Mouse (Mus musculus) spleen, postnatal 10 days (tissue): ENCODE results near the gene Acaa1b.

Source experiments
- DNase-seq, 2 experiments: peaks; one replicate each; pipeline ENCODE4 v3.0.0; 2021 to 2022; ENCODE audit warnings: low spot score in 2 of 2

Gene Acaa1b

DNA sequence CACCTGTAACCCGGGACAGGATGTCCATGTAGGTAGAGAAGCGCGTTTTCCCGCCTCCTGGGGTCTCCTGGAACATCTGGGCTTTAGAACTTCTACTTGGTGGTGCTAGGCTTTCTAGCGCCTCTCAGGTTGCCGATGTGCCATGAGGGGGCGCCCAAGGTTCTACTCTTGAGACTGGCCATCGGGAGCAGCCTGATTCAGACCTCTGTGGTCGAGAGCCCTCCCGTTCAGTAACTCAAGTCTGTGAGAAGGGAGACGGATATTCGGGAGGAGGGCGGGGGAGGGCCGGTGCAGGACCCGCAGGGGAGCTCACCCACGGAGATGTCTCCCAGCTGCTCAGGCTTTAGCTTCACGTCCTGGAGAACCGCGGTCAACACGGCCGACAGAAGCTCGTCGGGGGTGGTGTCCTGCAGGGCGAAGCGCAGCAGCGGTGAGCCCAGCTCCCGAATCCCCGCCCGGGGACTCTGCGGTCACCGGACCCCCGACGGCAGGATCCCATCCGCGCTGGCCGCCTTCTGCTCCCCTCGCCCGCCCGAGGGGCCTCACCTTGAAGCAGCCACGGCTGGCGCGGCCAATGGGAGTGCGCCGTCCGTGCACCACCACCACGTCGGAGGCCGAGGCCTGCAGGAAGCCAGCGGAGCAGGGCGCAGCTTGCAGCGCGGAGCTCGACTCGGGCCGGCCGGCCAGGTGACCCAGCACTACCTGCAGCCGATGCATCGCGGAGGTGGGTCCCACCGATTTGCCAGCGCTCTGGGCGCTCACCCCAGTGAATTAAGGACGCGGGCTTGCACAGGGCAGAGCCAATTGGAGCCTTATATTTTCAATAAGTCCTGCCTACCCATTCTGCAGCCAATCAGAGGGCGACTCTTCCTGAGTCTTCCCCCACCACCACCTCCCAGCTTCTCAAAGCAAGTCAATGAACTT is at the start of gene Acaa1b:
Gene Acaa1b, minus strand, starts transcription at position 816 of the 924 bp plus-strand sequence.
- DNase-seq = peak; percentile 28 to 73

DNA sequence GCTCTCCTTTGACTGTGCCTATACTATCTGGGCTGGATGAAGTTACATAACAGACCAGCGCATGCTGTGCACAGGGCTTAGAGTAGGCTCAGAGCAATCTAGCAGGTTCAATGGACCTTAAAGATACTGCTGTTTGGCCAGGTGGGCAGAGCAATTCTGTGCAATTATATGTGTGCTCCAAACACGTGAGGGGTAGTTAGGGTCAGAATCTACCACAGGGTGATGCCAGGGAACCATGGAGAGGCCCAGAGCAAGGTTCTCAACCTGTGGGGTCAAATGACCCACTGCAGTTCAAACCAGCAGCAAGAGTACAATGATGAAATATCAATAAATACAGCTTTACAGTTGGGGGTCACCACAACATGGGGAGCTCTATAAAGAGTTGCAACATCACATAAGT is 49.8 kb upstream of the Acaa1b start:
- DNase-seq = no peak

DNA sequence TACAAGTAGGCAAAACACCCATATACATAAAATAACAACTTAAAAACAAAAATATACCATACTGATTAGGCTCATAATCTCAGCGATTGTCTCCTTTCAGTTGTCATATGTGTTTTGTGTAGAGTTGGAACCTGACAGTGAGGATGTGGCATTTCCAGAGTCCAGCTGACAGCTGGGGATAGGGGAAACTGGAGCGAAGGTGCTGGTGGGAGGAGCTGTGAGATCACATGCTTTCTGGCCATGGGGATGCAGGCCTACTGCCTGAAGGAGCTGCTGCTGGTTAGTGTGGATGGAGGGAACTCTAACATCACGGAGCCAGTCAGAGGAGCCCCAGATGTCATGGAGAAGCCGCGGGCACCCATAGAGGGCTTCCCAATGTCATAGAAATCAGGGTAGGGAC is 48.9 kb upstream of the Acaa1b start:
- DNase-seq = no peak

DNA sequence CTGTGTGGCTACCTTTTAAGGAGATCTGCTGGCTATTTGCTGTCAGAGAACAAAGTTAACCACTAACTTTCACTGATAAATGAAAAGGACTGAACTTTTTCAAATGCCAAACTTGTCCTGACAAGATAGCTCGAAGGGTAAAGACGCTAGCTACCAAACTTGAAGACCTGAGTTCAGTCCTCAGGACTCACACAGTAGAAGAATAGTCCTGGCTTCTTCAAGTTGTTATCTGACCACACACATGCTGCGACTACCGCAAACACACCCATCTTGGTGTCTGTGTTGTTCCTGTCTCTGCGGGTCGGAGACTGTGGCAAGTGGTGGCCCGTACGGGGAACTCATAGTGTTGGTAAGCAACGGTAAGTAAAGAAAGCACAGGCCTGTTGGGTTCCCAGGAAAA is 46.7 kb upstream of the Acaa1b start:
- DNase-seq = no peak

DNA sequence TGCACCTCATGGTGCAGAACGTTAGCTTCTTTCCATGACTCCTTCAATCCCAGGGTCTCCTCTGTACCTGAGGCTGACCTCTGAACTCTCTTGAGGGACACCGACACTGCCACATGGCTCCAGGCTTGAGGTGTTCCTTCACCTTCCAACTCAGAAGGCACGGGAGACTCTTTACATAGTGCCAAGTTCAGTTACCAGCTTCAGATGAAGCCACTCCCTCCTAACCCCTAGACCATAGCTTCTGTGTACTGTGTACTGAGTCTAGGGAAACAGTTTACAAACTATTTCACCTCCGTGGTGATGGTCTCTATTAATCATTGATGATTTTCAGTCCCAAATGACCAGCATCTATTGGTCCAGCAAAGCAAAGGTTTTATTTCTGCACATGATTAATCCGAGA is 44.8 kb upstream of the Acaa1b start:
- no peak for DNase-seq

DNA sequence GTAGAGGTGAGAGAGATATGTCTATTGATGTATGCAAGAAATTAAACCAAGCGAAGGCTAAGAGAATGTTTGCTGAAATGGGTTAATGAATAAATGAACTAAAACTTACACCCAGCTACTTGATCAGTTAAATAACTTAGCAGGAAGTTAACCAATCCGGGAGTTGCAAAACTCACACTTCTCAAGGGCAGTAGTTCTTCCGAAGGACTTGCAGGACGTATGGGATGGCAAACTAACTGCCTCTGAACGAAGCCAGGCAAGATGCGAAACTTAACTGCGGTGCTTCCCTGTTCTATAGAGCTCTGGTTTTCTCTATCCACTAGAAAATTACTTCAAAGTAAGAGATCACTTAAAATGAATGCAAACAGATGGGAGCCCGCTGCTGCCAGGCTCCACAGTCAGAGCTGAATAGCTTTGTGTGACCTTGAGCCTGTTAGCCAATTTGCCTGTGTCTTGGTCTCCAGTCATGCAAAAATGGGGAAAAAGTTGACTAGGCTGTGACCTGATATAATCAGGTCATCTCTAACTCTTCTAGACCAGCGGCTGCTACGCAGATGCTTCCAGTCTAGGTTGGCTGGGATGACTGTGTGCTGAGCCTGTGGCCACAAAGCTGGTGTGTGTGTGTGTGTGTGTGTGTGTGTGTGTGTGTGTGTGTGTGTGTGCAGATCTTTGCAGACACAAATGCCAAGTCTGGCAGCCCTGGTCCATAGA is 42.4 kb upstream of the Acaa1b start:
- no peak for DNase-seq

DNA sequence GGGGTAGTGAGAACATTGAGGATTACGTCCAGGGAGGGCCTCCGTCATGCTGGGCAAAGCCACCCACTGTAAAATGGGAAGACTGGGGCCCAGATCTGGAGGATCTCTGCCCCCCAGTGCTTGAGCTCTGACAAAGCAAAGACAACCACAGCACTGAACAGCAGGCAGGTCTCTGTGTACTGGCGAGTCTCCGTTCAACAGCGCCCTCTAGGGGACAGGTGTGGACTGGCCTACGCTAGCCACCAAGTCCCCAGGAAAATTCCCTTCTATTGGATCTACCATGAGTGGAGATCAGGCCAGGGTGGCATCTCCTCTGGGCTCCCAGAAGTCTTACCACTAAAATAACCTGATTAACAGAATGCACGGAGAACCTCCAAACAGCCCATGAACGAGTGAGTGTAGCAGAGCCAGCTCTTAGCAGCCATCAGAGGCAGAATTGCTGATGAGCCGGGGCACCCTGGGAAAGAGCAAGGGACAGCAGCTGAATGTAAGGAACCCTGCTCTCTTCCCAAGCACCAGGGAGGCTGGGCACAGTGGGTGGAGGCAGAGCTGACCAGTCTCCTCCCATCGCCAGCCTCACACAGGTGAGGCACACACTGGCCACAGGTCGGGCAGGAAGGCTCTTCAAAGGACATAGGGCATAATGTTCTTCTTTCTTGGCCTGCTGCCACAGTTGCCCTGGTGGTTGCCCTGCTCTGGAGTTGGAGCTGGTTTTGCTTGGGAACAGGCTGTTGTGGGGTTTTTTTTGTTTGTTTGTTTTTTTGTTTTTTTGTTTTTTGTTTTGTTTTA is 35.5 kb upstream of the Acaa1b start:
- DNase-seq = peak; percentile 8 to 41

DNA sequence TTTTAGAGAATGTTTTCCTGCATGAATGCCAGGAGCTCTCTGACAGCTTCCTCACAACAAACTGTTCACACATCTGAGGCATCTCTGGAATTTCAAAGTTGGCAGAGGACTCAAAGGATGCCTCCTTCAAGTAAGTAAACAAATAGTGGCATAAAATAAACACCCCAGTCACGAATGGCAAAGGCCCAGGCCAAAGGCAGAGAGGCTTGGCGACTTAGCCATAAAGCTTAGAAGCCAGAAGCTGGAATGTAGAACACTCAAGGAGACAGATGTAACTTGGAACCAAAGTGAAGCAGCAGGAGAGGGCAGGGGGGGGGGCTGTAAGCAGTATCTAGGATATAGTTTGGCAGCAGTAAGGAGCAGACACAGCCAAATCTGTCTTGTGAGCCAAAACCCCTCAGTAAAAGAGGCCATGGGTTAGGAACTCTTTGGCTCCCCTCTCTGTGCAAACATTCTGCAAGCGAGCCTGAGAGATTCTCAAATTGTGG is 24.4 kb upstream of the Acaa1b start:
- no peak for DNase-seq

DNA sequence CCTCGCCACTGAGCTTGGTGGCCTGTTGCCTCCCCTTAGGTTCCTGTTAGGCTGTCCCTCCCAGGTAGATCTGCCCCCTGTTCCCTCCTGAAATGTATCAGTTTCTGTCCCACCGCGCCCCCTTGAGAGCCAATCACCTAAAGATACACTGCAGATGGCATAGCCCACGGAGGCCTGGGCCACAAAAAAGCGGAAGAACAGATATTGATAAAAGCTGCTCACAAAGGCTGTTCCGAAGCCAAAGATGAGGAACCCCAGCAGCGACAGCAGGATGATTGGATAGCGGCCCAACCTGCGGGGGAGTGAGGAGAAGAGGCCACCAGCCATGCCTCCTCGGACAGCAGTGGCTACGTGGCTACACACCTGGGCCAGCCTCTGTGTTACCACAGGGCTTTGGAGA is 22.4 kb upstream of the Acaa1b start:
- no peak for DNase-seq

DNA sequence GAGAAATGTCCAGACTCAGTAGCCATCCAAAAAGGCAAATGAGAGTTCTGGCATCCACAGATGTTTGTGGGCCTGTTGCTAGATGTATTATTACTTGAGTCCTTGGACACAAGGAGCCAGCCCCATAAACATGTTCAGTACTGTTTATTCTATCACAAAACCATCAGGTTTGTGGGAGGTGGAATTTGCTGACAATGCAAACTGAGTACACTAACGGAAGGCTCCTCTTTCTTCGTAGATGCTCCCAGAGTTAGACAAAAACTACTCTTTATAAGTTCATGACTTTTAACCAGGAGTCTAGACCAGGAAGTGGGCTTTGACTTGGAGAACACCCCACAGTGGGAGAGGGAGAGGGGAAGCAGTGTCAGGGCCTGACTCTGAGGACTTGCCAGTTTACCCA is 10.7 kb upstream of the Acaa1b start:
- no peak for DNase-seq

DNA sequence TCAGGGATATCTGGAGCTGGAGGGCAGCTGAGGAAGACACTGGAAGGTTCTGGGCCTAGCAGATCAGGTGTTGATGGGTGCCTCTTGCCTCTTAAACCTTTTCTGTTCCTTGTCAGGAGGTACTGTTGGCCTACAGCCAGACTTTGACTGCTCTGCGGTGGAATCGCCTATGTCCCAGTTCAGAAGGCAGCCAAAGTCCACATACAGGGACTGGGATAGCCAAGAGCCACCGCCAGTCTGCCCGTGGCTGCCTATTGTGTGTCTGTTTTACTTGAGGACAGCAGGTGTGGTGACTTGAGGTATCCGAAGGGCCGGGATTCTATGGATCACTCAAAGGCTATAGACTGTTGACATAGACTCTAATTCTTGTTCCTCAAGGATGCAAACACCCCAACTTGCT is 8.7 kb upstream of the Acaa1b start:
- DNase-seq = no peak

DNA sequence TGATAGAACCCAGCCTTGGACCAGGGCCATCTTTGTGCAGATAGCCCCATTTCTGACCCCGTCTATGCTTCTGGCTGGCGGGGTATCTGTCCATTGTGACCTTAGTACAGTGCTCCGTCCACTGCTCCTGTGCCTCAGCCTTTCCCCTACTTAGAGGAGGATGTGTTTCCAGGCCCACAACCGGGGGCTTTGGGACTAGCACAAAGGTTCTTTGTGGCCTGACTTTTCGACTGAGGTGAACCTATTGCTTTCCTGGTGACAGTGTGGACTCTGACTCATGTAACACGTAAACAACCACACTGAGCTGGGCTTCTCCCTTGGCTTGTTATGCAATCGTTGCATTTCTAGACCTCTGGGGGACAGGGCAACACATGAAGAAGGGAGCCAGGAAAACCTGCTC is 7.8 kb upstream of the Acaa1b start:
- DNase-seq = no peak

DNA sequence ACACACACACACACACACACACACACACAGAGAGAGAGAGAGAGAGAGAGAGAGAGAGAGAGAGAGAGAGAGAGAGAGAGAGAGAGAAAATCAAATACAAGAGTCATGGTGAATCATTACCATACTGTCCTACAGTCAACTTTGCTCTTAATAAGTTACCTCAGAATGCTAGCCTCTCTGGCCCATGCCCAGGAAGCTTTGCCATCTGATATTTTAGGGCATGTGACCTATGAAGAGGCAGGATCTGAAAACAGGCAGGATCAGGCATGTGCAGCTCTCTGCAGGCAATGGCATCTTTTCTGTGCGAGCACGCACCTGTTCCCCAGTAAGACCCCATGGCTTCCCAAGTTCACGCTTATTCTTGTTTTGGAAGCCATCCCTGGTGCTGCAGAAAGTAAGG is 3.8 kb upstream of the Acaa1b start:
- DNase-seq = no peak

DNA sequence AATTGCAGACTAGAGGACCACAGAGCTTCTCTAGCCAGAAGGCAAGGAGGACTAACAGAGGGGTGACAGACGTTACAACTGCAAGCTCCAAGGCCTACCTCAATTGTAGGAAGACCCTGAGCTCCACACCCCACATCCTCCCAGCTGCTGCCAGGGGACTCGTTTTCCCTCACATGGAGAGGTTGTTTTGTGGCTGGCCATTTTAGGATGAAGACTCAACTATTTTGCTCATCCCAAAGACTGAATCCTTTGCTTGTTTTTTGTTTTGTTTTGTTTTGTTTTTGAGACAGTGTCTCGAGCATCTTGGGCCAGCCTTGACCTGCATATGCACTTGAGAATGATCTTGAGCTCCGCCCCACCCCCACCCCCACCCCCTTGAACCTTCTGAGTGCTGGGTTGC is 2.0 kb upstream of the Acaa1b start, which contains the start of gene Gm47289:
Gene Gm47289, plus strand, starts transcription at position 301 of the 400 bp plus-strand sequence.
- DNase-seq = no peak

DNA sequence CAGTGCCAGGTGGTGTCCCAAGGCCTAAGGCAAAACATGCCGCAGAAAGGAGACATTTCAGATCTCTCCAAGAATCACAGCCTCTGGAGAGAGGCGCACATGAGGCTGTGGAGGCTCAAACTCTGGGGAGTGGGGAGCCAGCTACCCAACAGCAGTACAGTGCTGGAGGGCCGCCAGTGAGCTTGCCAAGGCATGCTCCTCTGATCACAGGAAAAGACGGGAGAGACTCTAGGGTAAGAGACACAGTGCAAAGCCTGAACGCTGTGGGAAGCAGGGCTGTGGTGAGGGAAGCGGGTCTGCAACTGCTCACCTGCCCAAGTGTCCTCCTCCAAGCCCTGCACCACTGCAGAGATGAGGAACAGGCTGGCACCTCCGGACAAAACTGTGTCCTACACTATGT is 1.1 kb downstream of the Acaa1b start:
- DNase-seq = no peak

DNA sequence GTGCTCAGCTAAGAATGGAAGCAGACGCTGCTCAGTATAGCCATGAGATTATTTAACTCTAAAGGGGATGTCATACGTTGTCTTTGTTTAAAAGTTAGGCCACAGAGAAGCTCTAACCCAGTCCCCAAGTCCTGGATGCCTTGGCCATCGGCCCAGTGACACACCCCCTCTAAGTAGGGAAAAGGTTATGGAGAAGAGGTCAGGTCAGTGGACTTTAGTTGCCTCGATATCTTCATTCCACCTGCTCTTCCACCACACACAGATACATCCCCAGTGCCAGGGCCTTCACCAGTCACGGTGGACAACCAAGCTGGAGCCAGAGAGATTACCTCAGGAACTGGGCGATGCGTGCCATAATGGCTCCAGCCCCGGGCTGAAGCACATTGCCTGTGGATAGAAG is 1.5 kb downstream of the Acaa1b start:
- DNase-seq = no peak

DNA sequence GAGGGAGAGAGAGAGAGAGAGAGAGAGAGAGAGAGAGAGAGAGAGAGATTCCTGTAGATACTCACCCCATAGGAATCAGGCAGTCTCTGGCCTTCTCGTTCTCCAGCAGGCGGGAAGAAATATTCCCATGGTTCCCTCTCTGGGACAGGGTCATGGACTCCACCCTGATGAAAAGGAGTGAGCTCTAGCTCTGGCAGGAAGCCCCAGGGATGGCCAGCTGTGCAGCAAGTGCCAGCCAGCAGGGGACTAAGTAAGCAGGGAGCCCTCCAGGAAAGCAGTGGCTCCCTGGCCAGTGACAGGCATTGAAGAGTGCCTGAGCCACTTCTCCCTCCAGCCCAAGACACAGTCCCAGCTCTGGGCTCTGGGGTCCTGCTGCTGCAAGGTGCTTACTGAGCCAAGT is 5.1 kb downstream of the Acaa1b start:
- DNase-seq = no peak

DNA sequence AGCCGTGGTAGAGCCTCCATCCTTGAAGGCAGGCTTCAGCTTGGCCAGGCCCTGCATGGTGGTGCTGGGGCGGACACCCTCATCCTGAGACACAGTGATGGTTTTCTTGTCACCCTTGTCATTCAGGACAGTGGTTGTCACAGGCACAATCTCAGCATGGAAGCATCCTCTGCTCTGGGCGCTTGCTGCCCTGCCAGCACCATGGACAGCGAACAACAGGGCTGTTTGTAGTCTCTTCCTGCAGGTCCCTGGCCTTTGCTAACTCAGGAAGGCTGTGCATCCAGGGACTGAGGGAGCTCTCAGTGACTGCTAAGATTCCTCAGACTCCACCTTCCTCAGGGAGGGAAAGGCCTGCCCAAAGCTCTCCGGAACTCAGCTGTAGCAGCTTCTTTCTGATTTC is 7.3 kb downstream of the Acaa1b start:
- DNase-seq = peak in 1 of 2 experiments; percentile 44

DNA sequence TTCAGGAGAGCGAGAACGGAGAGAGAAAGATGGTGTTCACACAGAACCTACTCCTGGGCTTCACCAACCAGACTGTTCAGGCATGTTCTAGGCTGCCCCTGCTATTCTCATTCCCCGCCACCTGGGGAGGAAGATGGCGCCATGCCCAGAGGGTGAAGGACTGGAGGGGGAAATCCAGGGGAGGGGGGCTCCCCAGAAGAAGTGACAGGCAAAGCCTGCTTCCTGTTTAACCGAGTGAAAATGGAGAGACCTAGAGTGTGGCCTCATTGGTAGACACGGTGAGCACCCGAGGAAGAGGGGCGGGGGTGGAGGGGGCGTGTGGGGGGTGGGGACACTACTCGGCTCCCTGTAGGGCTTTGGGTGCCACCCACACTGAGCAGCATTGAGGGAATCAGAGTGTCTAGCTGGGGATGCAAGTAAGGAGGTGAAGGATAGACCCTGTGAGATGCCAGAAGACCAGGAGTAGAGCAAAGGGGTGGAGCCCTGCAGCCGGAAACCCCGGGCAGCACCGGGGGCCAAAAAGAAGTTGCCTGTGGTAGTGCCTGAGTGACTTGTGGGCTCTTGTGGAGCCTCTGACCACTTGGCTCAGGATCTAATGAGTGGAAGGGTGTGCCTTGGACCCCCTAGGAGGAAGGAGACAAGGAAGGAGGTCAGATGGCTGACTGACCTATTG is 10.7 kb downstream of the Acaa1b start:
- DNase-seq = no peak

DNA sequence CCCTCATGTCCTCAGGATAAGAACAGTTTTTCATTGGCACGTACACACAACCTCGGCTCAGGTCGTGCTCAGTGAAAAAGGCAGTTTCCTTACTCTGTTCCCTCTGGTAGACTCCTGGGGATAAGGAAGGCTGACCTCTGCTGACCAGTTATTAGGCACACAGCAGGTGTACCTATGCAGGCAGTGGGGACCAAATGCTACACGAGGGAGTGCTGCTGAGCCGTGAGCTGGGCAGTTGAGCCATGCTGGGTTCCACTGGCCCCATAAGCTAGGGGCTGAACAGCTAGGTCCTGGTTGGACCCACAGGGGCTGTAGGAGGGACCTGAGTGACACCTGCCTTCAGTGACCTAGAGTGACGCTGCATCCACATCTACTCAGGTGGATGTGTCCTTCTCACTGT is 11.3 kb downstream of the Acaa1b start:
- no peak for DNase-seq

DNA sequence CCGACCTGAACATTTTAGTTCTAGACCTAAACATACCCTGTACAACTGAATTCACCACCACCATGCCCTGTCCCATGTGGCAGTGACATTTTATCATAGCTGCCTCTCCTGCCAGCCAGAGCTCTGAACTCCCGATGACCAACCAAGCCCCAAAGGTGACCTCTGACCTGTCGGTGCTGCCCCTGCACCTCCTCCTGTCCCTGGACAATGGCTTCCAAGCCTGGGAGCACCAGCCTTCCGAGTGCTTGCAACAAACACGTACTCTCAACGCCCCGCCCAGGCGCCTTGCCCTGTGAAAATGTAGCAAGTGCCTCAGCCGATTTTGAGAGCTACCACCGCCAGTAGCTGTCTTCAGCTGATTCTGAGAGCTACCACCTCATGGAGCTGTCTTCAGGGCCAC is 11.8 kb downstream of the Acaa1b start:
- DNase-seq = no peak

DNA sequence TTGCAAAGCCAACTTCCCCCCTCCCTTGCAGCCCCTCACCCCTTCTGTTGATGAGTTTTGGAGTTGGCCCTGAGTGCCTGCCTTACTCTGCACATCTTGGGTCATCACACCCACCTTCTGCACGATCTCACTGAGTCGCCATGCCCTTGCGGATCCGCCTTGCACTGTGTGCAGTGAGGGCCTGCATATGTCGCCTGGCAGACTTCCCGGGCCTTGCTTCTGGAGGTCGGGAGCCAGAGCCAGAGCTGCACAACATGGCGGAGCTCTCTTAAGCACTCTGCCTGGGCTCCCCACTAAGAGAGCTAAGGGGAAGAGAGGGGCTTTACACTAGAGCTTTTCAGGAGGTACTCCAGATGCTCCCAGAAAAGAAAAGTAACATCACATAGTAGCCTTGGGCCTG is 12.2 kb downstream of the Acaa1b start:
- DNase-seq = no peak
